Mouse (Mus musculus): ENCODE results near the gene Dcps. TPM values are rescaled to one million over a fixed set of nuclear protein-coding genes. Genes with fewer than 3 reads are reported as not detected.
A peak's percentile ranks its signal among the peaks of the same experiment; 100 is the strongest.

Gene Dcps
- total RNA-seq, 2 experiments from 2014 or later, result 6.0 to 6.8 TPM

DNA sequence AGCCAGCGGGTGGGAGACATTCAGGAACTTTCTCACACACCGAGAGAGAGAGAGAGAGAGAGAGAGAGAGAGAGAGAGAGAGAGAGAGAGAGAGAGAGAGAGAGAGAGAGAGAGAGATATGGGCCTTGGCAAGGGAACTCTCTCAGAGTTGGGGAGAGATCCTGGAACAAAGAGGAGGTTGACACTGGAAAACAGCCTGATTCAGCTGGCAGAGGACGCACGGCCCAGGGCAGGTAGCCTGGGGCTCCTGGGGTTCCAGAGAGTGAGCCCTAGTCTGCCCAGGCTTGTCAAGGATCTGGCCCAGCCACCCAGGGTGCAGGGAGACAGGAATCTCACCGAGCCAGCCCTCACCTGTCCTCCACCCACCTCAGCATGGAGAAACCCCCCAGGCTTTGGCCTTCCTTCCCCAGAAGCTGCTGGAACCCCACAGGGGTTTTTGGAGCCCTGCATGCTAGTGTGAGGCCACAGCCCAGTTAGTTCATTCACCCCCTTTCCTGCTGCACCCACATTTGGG lies 36.6 kb downstream of the Dcps start:
- intact Hi-C loops (cut with DNase I), result no loop called here

DNA sequence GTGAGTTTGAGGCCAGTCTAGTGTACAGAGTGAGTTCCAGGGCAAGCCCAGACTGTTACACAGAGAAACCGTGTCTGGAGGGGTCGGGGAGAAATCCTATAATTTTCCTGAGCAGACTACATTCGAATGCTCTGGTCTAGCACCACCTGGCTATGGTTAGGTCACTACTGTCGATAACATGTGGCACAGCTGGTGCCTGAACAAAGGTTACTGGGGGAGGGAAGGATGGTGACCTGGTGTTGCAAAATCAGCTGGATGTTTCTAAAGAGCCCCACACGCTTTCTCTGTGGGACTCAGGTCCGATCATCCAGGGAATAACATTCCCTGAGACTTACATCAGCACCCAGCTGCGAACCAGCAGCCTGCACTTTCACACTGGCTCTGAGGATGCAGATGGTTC lies 37.8 kb downstream of the Dcps start:
- no peak for DNase-seq
- intact Hi-C loops (cut with DNase I), result no loop called here

More for the DNA sequence above, 36.6 kb downstream of the Dcps start:
- DNase-seq, result no peak

DNA sequence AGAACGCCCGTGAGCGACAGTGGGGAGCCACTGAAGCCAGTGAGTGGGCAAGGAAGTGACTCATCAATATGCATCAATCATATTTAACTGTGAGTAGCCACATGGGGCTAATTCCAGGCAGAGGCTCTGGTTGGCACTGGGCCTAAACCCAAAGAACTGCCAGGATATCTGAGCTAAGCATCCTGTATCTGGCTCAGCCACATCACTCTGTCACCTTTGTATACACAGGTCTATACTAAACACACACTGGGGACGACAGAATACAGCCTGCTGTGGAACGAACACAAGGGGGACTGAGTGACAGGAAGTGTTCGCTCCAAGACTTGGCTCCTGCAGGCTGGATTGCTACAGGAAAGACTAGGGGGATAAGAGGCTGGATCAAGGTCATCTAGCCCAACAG lies 40.3 kb downstream of the Dcps start:
- intact Hi-C loops (cut with DNase I), result no loop called here
- DNase-seq, result no peak

DNA sequence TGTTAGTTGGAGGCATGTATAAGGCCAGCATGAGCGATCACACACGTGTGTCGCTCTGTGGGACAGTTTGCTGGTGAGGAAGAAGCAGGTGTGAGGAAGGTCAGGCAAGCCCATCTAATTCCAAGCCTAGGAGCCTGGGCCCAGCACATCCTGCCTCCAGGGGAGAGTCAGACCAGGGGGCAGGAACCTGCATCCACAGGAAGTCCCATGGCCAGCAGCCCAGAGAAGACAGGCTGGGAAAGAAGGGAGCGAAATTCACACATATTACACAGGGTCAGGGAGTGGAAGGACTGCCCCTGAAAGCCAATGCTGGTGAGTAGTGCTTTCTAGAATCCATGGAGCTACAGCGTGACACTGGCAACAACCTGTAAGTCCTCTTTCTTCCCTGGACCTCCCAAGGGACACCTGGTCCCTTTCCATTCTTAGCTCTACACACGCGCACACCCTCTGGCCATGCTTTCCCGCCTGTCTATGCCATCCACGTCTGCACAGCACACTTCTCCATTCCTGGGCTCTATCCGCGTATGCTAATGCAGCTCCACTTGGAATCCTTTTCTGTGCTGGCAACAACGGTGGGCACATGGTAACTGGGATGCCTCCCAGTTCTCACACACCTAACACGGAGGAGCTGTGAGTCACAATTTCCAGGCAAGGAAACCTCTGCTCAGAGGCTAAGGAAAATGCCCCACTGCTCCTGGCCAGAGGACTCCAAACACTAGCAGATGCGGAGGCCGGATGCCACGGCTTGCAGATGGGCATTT lies 44.0 kb downstream of the Dcps start:
- DNase-seq, result no peak
- intact Hi-C loops (cut with DNase I), result no loop called here

DNA sequence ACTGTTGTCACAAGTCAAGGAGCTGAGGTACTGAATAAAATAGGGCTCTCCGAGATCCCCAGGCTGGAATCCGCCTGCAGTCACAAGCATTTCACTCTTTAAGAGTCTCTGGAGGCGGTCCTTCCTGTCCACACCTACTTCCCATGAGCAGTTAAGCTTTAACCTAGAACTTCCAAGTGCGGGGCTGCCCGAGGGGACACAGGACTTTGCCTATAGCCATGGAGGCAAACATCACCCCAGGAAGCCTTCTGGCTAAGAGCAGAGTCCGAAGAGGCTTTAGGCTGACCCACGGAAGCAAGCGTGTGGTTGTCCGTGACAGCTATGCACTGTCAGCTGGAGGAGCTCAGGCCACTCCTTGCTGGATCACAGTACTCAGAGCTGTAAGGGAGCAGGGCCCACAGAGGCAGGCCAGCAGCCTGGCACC lies 46.9 kb downstream of the Dcps start:
- DNase-seq, result no peak
- intact Hi-C loops (cut with DNase I), result no loop called here

DNA sequence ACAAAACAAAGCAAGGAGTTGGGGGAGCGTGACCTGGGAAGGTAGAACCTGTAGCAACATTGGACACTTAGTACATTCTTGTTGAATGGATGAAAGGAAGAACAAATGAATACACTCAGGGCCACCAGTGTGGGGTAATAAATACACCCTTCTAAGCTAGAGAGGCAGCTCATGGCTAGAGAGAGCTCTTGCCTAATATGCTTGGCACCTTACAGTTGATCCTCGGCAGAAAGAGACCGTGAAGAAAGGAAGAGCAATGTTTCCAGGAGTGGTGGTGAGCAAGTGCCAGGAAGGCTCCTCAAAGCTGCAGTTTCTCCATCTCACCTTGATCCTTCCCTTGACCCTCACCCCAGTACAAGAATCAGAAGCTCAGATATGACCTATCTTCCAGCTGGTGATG lies 47.3 kb downstream of the Dcps start:
- no peak for DNase-seq
- intact Hi-C loops (cut with DNase I), result no loop called here

DNA sequence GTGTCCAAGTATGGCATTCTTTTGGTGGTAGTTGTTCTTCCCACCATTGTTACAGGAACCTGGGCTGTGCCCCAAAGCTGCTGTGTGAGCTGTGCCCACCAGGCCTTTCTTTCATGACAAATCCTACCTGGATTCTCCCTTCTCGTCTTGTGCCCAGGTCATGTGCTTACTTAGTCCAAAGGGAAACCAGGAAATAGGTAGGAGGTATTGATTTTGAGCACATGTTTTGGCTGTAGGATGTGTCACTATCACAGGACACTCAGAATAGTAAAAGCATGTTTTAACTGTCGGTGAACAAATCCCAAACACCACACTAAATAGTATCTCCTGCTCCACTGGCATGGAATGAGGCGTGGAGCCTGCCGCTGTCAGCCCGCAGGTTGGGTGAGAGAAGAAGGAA lies 48.3 kb downstream of the Dcps start:
- no peak for DNase-seq
- intact Hi-C loops (cut with DNase I), result no loop called here

DNA sequence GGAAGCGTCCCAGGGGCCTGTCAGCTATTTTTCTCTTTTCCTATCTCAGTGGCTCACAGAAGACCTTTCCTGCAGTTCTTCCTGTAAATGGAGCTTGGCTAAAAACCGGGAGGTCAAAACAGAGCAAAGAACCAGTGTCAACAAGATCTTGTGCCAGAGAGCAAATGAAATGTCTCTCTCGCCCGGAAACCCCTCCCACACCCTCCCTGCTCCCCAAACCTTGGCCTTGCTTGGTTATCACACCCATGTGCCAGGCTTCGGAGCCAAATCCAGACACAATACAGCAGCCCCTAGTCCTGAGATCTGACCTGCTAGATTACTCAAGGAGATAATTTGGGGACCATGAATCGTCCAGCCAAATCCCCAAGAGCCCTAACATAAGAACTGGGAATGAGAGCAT lies 48.7 kb downstream of the Dcps start:
- DNase-seq, result peak in 1 of 2 experiments; percentile 30
- intact Hi-C loops (cut with DNase I), result no loop called here

DNA sequence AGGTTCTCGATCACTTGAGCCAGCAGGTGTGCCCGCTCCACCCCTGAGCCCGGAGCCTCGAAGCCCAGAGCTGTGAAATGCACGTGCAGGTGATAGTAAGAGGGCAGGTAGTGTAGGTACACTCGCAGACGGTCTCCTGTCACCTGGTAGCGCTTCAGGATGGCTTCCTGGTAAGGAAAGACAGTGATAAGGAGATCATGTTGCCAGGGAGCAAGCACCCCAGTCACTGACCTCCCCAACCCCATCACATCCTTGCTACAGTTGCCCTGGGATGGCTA lies 51.2 kb downstream of the Dcps start:
- intact Hi-C loops (cut with DNase I), result no loop called here
- no peak for DNase-seq

DNA sequence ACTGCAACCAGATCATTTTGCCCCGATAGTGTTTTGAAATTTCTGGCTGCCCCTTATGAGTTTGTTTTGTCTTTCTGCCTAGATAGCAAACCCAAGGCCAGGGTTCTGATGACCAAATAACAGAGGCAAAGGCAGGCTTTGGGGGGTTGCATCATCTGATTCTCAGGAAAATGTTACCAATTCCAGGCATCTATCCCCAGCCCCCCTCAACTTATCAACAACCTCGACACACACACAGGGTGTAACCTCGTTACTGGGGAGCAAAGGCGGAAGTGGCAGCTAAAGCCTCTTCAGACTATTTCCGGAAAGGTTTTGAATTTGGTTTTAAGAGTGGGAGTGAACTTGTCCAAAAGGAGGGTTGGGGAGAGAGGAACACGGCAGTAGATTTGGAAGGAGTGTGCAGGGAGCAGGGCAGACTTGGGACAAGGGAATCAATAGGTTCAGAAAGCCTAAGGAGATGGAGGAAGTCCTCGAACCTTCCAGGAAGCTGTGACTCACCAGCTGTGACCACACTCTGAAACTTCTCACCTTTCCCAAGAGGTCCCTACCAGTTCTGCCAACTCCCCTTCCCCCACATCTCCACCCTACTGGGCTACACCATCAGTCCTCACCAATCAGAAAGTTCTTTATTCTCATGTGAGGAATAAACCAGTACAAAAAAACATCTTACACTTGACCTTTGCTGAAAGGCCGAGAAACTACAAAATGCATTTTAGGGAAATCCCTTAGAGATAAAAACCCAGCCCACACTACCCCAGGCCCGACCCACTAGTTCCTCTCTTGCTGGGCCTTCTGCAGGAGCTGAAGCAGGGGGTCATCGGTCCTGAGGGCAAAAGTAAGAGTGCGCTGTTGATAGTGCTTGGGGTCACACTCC lies 51.8 kb downstream of the Dcps start:
- DNase-seq, result no peak
- intact Hi-C loops (cut with DNase I), result no loop called here

DNA sequence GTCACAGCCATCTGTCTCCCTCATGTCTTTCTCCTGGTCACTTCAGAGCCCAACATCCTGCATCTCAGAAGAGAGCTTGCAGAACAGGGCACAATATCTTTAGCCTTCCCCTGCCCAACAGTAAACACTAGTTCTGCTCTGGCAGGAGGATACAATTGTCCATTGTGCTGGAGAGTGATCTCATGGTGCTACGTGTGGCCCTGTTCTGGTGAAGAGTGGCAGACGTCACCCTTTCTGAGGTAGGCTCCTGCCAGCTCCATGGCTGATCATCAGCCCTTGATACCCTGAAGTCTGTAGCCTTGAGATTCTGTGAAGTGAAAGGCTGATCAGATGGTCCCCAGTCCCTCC lies 52.4 kb downstream of the Dcps start:
- intact Hi-C loops (cut with DNase I), result no loop called here

DNA sequence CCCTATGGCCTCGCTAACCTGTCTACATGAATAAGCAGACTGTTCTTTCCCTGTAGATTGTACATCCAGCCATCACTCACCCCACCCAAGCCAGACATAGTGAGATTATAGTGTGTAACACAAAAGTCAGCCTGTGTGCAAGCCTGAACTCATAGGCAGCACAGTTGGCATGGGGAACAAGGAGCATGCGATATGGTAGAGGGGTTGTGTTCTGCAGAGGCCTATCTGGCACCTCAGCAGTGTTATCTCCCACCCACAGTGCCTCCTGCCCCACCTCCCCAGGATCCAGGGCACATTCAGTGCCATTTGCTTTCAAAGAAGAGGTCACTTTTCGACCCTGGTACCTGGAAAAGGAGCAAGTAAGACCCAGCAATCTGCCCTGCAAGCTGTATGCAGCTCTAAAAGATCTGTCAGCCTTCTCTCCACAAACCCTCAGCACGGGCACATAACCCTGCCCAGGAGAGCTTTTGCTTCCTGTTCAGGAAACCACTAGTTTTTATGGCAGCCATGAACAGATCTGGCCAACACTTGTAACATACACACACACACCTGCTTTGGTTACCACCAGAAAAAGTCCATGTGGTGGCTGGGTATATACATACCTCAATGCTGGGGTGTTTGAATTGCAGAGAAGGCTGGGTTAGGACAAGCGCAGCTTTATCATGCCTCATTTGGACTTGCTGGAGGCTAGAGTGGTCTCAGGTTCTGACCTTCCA lies 53.2 kb downstream of the Dcps start:
- intact Hi-C loops (cut with DNase I), result no loop called here
- no peak for DNase-seq

More for the DNA sequence above, 52.4 kb downstream of the Dcps start:
- no peak for DNase-seq

DNA sequence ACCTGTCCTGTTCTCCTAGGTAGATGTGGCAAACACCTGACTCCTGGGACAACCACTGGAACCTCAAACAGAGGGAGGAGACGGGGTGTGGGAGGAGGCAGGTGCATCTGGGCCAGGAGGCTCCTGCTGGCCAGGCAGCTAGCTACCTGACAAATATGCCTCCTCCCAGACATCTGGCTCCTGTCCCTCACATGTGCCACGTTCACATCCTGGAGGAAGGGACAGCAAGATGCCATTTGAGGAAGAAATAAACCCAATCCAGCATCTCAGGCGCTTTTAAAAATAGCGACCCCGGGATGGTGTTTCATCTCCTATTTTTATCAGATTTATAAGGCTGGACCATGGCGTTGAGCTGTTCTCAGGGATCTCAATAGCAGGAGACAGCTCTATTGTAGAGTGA lies 56.7 kb downstream of the Dcps start, which contains the start of gene St3gal4:
TSS of gene St3gal4 (minus strand) at position 101 of the 400 bp plus-strand sequence.
- intact Hi-C loops (cut with DNase I), result loop anchor here (5.0 kb wide), 2 partner anchors 48 to 72 kb away; no protein-coding TSS in a partner anchor
- no peak for DNase-seq

DNA sequence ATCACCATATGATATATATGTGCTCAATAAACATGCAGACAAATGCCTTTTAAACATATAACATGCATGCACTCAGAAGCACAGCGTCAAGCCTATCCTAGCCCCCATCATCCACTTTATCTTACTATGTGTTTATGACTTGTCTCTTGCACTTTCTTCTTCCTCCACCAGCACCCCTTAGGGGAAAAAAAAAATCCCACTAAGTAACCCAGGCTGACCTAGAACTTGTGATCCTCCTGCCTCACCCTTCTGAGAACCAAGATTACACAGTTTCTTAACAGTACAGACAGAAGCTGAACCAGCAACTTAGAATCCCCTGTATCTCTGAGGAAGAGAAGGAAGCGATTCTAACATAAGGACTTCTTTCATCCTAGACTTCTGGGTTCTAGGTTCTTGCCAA lies 57.3 kb downstream of the Dcps start:
- intact Hi-C loops (cut with DNase I), result loop anchor here (5.0 kb wide), 2 partner anchors 49 to 71 kb away; no protein-coding TSS in a partner anchor
- DNase-seq, result no peak

DNA sequence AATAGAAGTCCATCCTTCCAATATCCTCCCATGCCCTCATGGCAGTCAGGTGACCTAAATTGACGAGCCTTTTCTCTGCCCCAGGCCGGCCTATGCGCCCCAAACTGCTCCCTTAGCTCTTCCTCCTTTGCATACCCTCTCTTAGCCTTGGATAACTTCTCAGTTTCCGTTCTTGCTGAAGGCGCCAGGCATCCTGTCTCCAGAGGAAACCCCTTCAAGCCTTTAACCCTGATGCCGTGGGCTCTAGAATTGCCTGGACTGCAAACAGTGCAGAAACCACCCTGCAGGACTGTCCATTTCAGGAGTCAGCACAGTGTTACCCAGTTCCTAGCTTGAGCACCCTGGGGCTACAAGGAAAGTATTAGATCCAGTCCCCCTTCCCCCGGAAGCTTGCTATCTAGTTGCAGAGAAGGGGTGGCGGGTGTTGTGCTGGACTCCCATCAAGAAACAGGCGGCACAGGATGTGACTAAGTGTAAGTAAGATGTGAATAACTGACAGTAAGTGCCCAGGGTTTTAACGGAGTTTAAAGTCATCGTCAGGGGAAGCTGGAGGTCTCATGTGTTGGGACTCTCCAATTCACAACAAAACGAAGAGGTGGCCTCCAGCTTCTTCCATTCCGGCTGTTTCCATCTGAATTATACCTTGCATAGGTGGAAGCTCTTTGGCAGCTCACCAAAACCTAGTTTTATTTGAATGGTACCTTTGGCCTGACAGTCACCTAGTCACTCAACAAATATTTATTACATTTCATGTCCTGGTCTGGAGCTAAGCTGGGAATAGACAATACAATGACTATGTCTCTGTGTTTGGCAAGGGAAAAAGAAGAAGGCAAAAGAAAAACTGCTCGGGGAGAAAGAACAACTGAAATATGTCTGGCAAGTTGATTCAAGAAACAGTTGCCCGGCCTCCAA lies 58.2 kb downstream of the Dcps start:
- DNase-seq, result peak in 1 of 2 experiments; percentile 42
- intact Hi-C loops (cut with DNase I), result loop anchor here (5.0 kb wide), 2 partner anchors 50 to 70 kb away; no protein-coding TSS in a partner anchor

DNA sequence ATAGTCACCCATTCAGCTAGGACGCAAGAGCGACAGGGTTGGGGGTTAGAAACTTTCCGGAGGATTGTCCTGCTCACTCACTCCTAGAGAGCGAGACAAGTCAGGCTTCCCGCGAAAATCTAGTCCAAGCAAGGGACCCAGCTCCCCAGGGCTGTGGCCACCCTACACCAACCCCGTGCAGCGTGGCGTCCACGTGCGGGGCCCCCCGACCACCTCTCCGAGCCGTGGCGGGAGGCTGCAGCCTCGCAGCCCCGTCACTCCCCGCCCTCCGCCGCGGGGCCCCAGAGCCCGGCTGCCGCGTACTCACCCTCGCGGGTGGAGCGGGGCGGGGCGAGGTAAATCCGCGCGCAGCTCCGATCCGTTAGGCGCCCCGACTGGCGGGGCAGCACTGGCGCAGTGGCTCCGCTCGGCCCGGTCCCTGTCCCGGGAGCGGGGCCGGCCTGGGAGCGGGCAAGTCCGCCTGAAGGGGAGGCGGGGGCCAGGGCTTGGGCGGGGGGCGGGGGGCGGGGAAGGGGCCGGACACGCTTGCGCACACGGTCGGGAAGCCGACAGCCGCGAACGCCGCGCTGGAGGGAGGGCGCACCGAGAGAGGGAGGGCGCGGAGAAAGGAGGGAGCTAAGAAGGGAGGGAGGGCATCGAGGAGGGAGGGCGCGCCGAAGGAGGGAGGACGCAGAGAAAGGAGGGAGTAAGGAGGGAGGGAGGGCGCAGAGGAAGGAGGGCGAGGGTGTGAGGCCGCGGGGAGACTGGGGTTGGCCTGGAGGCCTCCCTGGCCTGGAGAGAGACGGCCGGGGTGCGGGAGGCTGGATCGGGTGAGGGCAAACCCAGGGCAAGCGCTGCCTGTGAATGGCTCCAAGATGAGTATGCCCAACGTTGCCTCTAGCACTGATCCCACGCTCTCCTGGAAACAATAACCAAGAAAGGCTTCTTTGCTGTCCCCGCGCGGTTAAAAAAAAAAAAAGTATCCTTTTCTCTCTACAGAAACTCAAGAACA lies 59.2 kb downstream of the Dcps start:
- intact Hi-C loops (cut with DNase I), result loop anchor here (5.0 kb wide), 2 partner anchors 51 to 69 kb away; no protein-coding TSS in a partner anchor
- peak; percentile 69 to 77 for DNase-seq

DNA sequence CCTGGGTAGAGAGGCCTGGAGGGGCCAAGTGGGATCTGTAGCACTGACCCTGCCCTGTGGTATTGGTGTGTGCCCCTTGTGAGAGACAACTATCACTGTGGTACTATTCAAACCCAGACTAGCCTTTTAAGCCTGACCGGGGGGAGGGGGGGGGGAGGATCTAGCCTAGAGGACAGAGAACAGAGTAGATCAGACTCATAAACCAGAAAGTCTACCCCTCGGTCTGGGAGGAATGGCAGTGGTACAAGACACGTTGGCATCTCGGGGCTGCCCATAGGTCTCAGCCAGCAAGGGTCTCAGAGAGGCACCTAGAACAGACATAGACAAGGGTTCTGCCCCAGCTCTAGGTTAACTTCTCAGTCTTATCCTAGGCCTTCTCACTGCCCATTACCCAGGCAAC lies 60.1 kb downstream of the Dcps start:
- DNase-seq, result no peak
- intact Hi-C loops (cut with DNase I), result loop anchor here (5.0 kb wide), 2 partner anchors 51 to 69 kb away; no protein-coding TSS in a partner anchor

DNA sequence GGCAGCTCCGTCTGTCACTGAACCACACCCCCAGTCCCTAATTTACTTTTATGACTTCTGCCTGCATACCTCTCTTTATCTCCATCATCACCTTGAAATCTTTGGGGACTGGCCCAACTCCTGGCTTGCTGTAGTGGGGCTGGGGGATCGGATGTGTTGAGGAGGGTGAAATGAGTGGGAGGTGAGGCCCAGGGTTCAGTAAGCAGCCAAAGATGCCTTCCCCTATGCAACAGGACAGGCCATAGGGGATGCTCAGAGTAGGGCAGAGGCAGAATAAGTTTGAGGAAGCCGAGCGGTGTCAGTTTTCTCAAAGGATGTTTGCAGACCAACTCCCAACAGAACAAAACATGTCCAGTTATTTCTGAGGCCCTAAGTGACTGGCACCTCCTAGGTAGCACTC lies 60.6 kb downstream of the Dcps start:
- DNase-seq, result no peak
- intact Hi-C loops (cut with DNase I), result loop anchor here (5.0 kb wide), 2 partner anchors 52 to 68 kb away; no protein-coding TSS in a partner anchor

Measured in gastrocnemius, postnatal 36 days (tissue).